Mouse (Mus musculus) midbrain, postnatal 0 days (tissue): ENCODE measurements around the gene Lrguk. TPM values are rescaled to one million over a fixed set of nuclear protein-coding genes. Genes with fewer than 3 reads are reported as not detected.

ENCODE experiments used
- ATAC-seq: fragments of 200-750 bp; cut with Nextera tagmentation; 2 replicates; pipeline ENCODE4 v1.8.0; 2017; ENCODE audit warnings: moderate number of reproducible peaks, mild to moderate bottlenecking, moderate TSS enrichment, moderate library complexity; ENCODE audit not compliant: low FRiP score
- DNase-seq: peaks from one replicate; pipeline ENCODE4 v3.0.0-alpha.2; 2015; ENCODE audit warnings: low spot score
- H3K27ac ChIP-seq: fragments of 300-500 bp; sonication (generic); 2 replicates; pipeline ENCODE4 v1.5.1; 2014; ENCODE audit warnings: low read depth, mild to moderate bottlenecking, low read length, mixed read lengths
- H3K27me3 ChIP-seq: fragments of 300-500 bp; sonication (generic); 2 replicates; pipeline ENCODE4 v1.6.1; 2014; ENCODE audit warnings: low read length, control low read depth, mixed read lengths; ENCODE audit not compliant: insufficient read depth
- H3K36me3 ChIP-seq: fragments of 300-500 bp; sonication (generic); 2 replicates; pipeline ENCODE4 v1.6.1; 2014; ENCODE audit warnings: low read length, control low read depth, mixed read lengths; ENCODE audit not compliant: insufficient read depth
- H3K4me1 ChIP-seq: fragments of 300-500 bp; sonication (generic); 2 replicates; pipeline ENCODE4 v1.6.1; 2014; ENCODE audit warnings: mild to moderate bottlenecking, control low read depth, antibody characterized with exemption, low read length, mixed read lengths; ENCODE audit not compliant: insufficient read depth
- H3K4me2 ChIP-seq: fragments of 300-500 bp; sonication (generic); 2 replicates; pipeline ENCODE4 v1.6.1; 2014; ENCODE audit warnings: low read depth, mild to moderate bottlenecking, low read length, mixed read lengths; ENCODE audit not compliant: poor library complexity, severe bottlenecking
- H3K4me3 ChIP-seq: fragments of 300-500 bp; sonication (generic); 2 replicates; pipeline ENCODE4 v1.5.1; 2014; ENCODE audit warnings: low read depth, mild to moderate bottlenecking, low read length, moderate library complexity
- H3K9ac ChIP-seq: fragments of 300-500 bp; sonication (generic); replicated peaks from 2 replicates; pipeline ENCODE4 v1.6.1; 2014; ENCODE audit warnings: mild to moderate bottlenecking, low read length, moderate library complexity, mixed read lengths; ENCODE audit not compliant: poor library complexity, severe bottlenecking
- H3K9me3 ChIP-seq: fragments of 300-500 bp; sonication (generic); 2 replicates; pipeline ENCODE4 v1.6.1; 2016; ENCODE audit warnings: low read length, control low read depth
- CTCF ChIP-seq: IDR thresholded peaks from 2 replicates; pipeline ENCODE4 v1.5.1; 2016; ENCODE audit warnings: antibody characterized with exemption, mild to moderate bottlenecking
- WGBS: fragments of 180-500 bp; shearing (Covaris S2); extraction: QIAGEN DNeasy Blood & Tissue Kit; methylation state at CpG from one replicate; pipeline ENCODE4 v1.1.7; 2014; 5-methylcytosine and 5-hydroxymethylcytosine counted together
- polyA plus RNA-seq: library from polyadenylated mRNA; unstranded; fragments of >200 nt; fragmentation: Nextera tagmentation; extraction: Ambion mirVana; gene quantifications from 2 replicates; pipeline ENCODE4 v1.2.1, GENCODE M21; 2015
- total RNA-seq: library from RNA; depleted of rRNA; stranded (reverse); fragments of >200 nt; gene quantifications from 2 replicates; pipeline ENCODE4 v1.2.3, GENCODE M21; 2014

The Lrguk gene
- total and polyA plus RNA-seq, 2 experiments from 2014 or later, result 1.0 to 1.6 TPM

DNA sequence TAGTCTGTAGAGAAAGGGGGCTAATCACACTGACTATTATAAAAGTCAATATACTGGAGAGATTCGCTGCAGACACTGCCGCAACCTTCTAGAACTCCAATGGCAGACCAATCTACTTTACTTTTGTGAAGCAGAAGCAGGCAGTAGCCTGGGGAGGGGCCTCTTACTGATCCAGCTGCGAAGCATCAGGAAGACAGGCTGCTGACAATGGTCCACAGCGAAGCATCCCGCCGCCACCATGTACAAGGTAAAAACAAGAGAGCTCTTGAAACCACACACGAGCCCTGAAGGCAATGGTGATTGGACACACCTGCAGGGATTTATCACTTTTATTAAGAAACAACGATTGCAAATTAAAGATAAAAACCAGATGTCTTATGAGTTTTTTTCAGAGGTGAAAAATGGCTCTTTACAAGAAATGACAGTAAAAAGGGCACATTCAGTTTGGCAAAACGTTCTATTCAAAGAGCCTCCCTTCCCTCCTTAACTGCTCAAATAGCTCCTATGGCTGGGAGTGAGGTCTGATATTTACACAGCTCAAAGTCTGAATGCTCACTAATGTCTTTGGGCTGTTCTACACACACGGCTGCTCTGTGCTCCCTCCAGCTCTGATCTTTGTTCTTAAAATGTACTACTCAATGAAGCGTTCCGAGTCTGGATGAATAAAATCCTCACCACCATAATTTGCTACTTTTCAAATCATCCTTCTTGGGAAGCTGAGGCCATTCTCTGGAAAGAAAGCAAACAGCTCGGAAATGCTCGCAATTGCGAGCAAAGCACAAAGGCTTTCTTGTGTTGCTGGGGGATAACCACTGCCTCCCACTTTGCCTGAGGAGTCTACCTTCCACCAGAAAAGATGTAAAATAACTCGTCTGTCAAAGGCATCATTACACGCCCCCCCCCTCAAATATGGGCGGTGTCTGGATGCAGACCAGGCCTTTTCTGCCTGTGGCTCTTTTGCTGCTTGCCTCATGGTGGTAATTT lies 124.1 kb downstream of the Lrguk start:
- ATAC-seq, result no peak
- WGBS, result 48% methylated on average over 18 of the region's 18 CpGs

DNA sequence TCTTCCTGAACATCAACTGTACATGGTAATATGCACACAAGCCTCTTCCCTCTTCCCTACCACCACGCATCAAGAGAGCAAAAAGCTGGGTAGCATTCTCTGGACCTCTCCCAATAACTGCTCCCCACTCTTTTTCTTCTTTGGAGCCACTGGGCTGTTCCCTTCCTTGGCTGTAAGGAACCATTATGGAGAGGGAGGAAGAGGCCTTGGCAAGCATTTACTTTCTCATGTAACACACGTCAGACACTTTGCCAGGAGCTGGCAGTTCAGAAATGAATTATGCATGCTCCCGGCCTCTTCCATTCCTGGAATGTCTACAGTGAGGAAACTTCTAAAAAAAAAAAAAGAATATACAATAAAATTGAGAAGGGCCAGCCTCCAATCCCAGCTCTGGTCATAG lies 125.0 kb downstream of the Lrguk start:
- H3K27me3 ChIP-seq, result no peaks in the 10 kb centered on the region
- no peak overlapping the region for H3K4me2 ChIP-seq
- H3K4me3 ChIP-seq, result no peak overlapping the region
- no peaks in the 10 kb centered on the region; the same call in 1 of the 2 replicates for H3K4me1 ChIP-seq
- H3K9ac ChIP-seq, result no peak overlapping the region
- ATAC-seq (peak; percentile 44; the same call in 1 of the 2 replicates), DNase-seq (peak; percentile 81)
- H3K27ac ChIP-seq, result peak overlapping the region; percentile 34; the same call in 1 of the 2 replicates
- H3K36me3 ChIP-seq, result peaks cover 25% of the 10 kb centered on the region
- no peaks in the 10 kb centered on the region for H3K9me3 ChIP-seq
- WGBS, result 37% methylated on average over 3 of the region's 3 CpGs
- TF ChIP-seq CTCF, result no peak

More for the DNA sequence above, 124.1 kb downstream of the Lrguk start:
- Histone ChIP-seq H3K27me3 (no peaks in the 10 kb centered on the region), H3K9ac (peak overlapping the region; percentile 19; the same call in 1 of the 2 replicates), H3K4me3 (no peak overlapping the region), H3K4me2 (no peak overlapping the region), H3K36me3 (peaks cover 19% of the 10 kb centered on the region), H3K9me3 (no peaks in the 10 kb centered on the region), H3K4me1 (no peaks in the 10 kb centered on the region; the same call in 1 of the 2 replicates), H3K27ac (peak overlapping the region; percentile 34; the same call in 1 of the 2 replicates)
- no peak for TF ChIP-seq CTCF
- peak; percentile 21 for DNase-seq

GRCm38 (mm10) chr6:34155137-34155804 lies 126.0 kb downstream of the Lrguk start:
- 92% methylated on average over 15 of the region's 15 CpGs for WGBS
- Histone ChIP-seq H3K9ac (no peak overlapping the region), H3K9me3 (no peaks in the 10 kb centered on the region), H3K27me3 (no peaks in the 10 kb centered on the region), H3K4me2 (no peak overlapping the region), H3K27ac (no peak overlapping the region), H3K4me1 (no peaks in the 10 kb centered on the region; the same call in 1 of the 2 replicates), H3K4me3 (no peak overlapping the region), H3K36me3 (peaks cover 36% of the 10 kb centered on the region)
- DNase-seq (no peak), ATAC-seq (no peak)
- TF ChIP-seq CTCF, result no peak

- Histone ChIP-seq H3K9ac (no peak overlapping the region), H3K9me3 (no peaks in the 10 kb centered on the region), H3K36me3 (peaks cover 43% of the 10 kb centered on the region), H3K27me3 (no peaks in the 10 kb centered on the region), H3K4me3 (no peak overlapping the region), H3K27ac (no peak overlapping the region), H3K4me1 (no peaks in the 10 kb centered on the region; the same call in 1 of the 2 replicates), H3K4me2 (no peak overlapping the region)
- no peak for TF ChIP-seq CTCF
- no peak for DNase-seq
- ATAC-seq, result no peak
- WGBS, result 65% methylated on average over 5 of the region's 5 CpGs
These were observed 126.8 kb downstream of the Lrguk start for GRCm38 (mm10) chr6:34156057-34156456.

DNA sequence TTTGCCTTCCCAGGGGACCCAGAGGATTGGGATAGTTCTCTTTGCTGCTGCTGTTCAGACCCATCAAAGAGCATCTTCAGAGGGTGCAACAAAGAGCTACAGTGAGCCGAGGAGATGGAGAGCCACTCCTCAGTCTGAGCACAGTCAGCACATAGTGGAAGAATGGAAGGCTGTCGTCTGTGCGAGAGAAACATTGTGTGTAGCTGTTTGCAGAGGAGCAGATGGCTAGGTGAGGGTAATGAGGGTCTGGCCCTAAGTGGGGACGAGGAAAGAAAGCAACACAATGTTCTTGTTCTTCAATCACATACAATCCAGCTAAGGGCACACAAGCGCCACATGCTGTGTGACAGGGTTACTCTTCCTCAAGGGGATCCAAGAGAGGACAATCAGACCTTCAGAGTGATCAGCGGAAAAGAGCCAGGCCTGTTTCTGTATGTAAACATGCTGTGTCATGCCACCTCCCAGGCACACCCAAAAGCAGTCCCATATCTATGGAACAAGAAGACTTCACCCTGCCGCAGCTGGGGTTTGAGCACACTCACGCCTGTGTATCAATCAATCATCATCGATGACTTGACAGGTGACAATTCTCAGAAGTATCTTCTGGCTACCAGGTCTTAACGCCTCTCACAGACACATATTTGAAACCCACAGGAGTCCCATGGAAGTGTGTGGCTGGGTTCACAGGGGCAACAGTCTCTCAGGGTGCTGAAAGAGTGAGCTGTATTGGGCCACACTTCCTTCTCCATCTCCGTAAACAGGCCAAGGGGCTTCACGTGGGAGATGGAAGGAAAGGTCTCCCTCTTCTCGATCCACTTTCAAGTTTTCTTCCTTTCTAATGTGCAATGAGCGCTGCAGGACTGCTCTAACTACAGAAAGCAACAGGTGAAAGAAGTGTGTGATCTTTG lies 127.8 kb downstream of the Lrguk start:
- no peak for DNase-seq
- no peak for ATAC-seq
- H3K4me2 ChIP-seq, result no peak overlapping the region
- H3K27ac ChIP-seq, result no peak overlapping the region
- no peaks in the 10 kb centered on the region for H3K9me3 ChIP-seq
- no peak overlapping the region for H3K9ac ChIP-seq
- TF ChIP-seq CTCF, result no peak
- no peaks in the 10 kb centered on the region; the same call in 1 of the 2 replicates for H3K4me1 ChIP-seq
- 84% methylated on average over 14 of the region's 14 CpGs for WGBS
- H3K4me3 ChIP-seq, result no peak overlapping the region
- H3K36me3 ChIP-seq, result peaks cover 49% of the 10 kb centered on the region
- H3K27me3 ChIP-seq, result no peaks in the 10 kb centered on the region
